Mouse (Mus musculus) stomach, postnatal 0 days (tissue): ENCODE measurements around the gene Hmgcr. TPM values are rescaled to one million over a fixed set of nuclear protein-coding genes. Genes with fewer than 3 reads are reported as not detected.

Experiments
- ATAC-seq: fragments of 200-750 bp; cut with Nextera tagmentation; 2 replicates; pipeline ENCODE4 v1.8.0; 2017; ENCODE audit not compliant: low FRiP score, low TSS enrichment
- DNase-seq: peaks from one replicate; pipeline ENCODE4 v3.0.0-alpha.2; 2016; ENCODE audit warnings: low spot score
- H3K27ac ChIP-seq: fragments of 300-500 bp; sonication (generic); replicated peaks from 2 replicates; pipeline ENCODE4 v1.5.1; 2014; ENCODE audit warnings: mild to moderate bottlenecking, control low read depth
- H3K27me3 ChIP-seq: fragments of 300-500 bp; sonication (generic); 2 replicates; pipeline ENCODE4 v1.6.1; 2014; ENCODE audit warnings: low read length; ENCODE audit not compliant: control insufficient read depth, insufficient read depth
- H3K36me3 ChIP-seq: fragments of 300-500 bp; sonication (generic); 2 replicates; pipeline ENCODE4 v1.6.1; 2014; ENCODE audit warnings: low read length, mixed read lengths; ENCODE audit not compliant: control insufficient read depth, insufficient read depth
- H3K4me1 ChIP-seq: fragments of 300-500 bp; sonication (generic); replicated peaks from 2 replicates; pipeline ENCODE4 v1.6.1; 2014; ENCODE audit warnings: antibody characterized with exemption; ENCODE audit not compliant: control insufficient read depth, insufficient read depth
- H3K4me2 ChIP-seq: fragments of 300-500 bp; sonication (generic); replicated peaks from 2 replicates; pipeline ENCODE4 v1.6.1; 2014; ENCODE audit warnings: low read depth, mild to moderate bottlenecking, control low read depth, moderate library complexity
- H3K4me3 ChIP-seq: fragments of 300-500 bp; sonication (generic); 2 replicates; pipeline ENCODE4 v1.5.1; 2014; ENCODE audit warnings: low read depth, low read length, control low read depth
- H3K9ac ChIP-seq: fragments of 300-500 bp; sonication (generic); 2 replicates; pipeline ENCODE4 v1.6.1; 2014; ENCODE audit warnings: mild to moderate bottlenecking, low read length, control low read depth, mixed read lengths
- H3K9me3 ChIP-seq: fragments of 300-500 bp; sonication (generic); 2 replicates; pipeline ENCODE4 v1.6.1; 2016; ENCODE audit warnings: low read length; ENCODE audit not compliant: control insufficient read depth
- CTCF ChIP-seq: IDR thresholded peaks from 2 replicates; pipeline ENCODE4 v1.5.1; 2016; ENCODE audit warnings: antibody characterized with exemption, low read depth, mild to moderate bottlenecking, moderate library complexity
- EP300 ChIP-seq: optimal IDR thresholded peaks from 2 replicates; pipeline ENCODE3; 2016; ENCODE audit warnings: antibody characterized with exemption
- WGBS: fragments of 180-500 bp; shearing (Covaris S2); extraction: QIAGEN DNeasy Blood & Tissue Kit; methylation state at CpG from one replicate; pipeline ENCODE4 v1.1.7; 2014; 5-methylcytosine and 5-hydroxymethylcytosine counted together
- polyA plus RNA-seq: library from polyadenylated mRNA; unstranded; fragments of >200 nt; fragmentation: Nextera tagmentation; extraction: Ambion mirVana; gene quantifications from 2 replicates; pipeline ENCODE4 v1.2.1, GENCODE M21; 2015

The Hmgcr gene
- polyA plus RNA-seq, 1 experiment from 2014 or later = 40.9 TPM

DNA sequence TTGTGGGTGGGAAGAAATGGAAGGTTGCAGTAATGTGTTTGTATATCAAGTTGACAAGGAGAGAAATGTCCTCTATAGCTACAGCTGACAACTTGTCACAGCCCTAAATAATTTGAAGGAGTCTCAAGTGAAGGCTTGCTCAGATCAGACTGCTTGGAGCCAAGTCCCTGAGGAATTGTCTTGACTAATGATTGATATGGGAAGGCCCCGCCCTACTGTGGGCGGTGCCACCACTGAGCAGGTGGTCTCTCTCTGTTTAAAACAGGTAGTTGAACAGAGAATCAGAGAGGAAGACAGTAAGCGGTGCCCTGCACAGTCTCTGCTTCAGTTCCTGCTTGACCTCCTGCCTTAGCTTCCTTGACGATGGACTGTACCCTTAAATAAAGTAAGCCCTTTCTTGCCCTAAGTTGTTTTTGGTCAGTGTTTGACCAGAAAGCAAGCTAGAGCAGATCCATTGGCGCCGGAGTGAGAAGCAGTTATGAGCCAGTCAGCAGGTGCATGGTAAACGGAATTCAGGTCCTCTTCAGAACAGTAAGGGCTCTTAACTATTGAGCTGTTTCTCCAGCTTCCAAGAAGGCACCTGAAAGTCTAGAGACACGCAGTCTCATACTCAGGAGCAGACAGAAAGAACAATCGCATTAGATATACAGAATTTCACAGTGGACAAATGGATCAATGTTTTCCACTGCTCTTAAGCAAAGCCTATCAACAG, 32.0 kb upstream of the Hmgcr start:
- H3K27me3 ChIP-seq = no peaks in the 10 kb centered on the region
- H3K4me1 ChIP-seq = no peaks in the 10 kb centered on the region
- H3K4me2 ChIP-seq = no peak overlapping the region
- H3K27ac ChIP-seq = no peak overlapping the region
- no peak overlapping the region for H3K9ac ChIP-seq
- H3K4me3 ChIP-seq = no peak overlapping the region
- 67% methylated on average over 9 of the region's 9 CpGs for WGBS
- no peaks in the 10 kb centered on the region for H3K36me3 ChIP-seq
- ATAC-seq (no peak), DNase-seq (no peak)
- no peaks in the 10 kb centered on the region for H3K9me3 ChIP-seq
- no peak for TF ChIP-seq EP300
- TF ChIP-seq CTCF = no peak

DNA sequence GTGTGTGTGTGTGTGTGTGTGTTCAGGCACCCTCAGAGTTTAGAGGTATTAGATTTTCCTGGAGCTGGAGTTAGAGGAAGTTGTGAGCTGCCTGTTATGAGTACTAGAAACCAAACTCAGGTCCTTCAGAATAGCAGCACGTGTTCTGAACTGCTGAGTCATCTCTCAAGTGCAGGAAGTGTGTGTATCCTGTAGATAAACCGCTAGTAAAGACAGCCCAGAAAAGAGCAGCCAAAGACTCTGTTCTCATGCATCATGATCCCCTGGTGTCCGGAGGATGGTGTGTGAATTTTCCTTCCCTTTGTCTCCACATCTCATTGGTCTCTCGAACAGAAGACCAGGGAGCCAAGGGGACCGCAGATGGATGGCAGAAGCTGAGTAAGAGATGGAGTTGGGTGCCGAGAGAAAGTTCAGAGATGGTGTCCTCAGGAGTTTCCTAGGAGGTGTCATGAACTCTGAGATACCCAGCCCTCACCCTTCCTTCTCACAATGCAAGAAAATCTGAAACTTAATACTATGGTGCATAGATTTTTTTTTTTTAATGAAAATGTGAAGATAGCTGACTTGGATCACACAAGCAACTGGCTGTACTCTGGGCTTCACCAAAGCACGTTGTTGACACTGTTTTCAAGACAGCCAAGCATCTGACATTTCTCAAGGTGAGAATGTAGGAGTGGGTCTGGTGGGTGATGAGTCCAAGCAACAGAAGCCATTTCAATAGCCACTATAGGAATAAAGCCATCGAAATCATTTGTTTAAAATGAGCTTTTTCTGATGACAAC, 27.3 kb upstream of the Hmgcr start:
- TF ChIP-seq CTCF = no peak
- no peak for TF ChIP-seq EP300
- H3K36me3 ChIP-seq = no peaks in the 10 kb centered on the region
- no peaks in the 10 kb centered on the region for H3K27me3 ChIP-seq
- no peak overlapping the region for H3K9ac ChIP-seq
- 57% methylated on average over 8 of the region's 8 CpGs for WGBS
- no peak overlapping the region for H3K27ac ChIP-seq
- no peak overlapping the region for H3K4me2 ChIP-seq
- no peak overlapping the region for H3K4me3 ChIP-seq
- no peaks in the 10 kb centered on the region for H3K9me3 ChIP-seq
- H3K4me1 ChIP-seq = no peaks in the 10 kb centered on the region
- ATAC-seq (peak; percentile 65; the same call in 1 of the 2 replicates), DNase-seq (no peak)

DNA sequence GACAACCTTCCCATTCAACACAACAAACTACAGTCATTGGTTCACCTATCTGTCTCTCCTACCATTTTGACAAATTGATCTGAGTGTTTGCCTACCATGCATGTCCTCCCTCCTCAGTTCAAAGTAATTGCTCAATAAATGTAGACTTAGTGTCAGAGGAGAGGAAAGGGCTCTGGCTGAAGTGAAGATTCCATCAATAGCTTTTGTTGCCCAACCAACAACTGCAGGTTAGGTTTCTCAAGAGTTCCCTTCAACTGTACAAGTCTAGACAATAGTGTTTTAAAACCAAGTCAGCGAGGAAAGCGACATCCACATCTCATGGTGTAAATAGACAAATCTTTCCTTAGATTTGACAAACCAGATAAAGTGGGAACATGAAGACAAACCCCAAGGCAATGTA, 24.7 kb upstream of the Hmgcr start:
- Histone ChIP-seq H3K4me2 (no peak overlapping the region), H3K27me3 (no peaks in the 10 kb centered on the region), H3K27ac (no peak overlapping the region), H3K9me3 (no peaks in the 10 kb centered on the region), H3K9ac (no peak overlapping the region), H3K4me1 (no peaks in the 10 kb centered on the region), H3K4me3 (no peak overlapping the region), H3K36me3 (no peaks in the 10 kb centered on the region)
- DNase-seq (no peak), ATAC-seq (no peak)
- 92% methylated on average over 2 of the region's 2 CpGs for WGBS
- TF ChIP-seq EP300 (no peak), CTCF (no peak)

DNA sequence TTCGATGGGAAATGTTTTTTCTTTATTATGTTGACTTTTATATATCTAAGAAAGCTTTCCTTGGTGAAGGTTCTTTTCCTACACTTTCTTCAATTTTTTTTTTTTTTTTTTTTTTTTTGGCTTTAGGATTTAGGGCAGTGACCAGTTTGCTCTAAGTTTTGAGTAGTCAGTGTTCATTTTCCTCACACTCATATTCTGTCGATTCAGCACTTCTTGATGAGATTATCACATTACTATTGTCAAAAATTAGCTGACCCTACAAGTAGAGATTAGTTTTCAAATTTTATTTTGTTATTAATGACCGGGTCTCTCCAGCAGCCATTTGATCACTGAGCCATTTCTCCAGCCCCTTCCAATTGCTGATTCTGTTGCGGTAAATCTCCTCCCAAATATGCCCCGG, 19.2 kb upstream of the Hmgcr start:
- Histone ChIP-seq H3K36me3 (no peaks in the 10 kb centered on the region), H3K4me3 (no peak overlapping the region), H3K27me3 (no peaks in the 10 kb centered on the region), H3K27ac (no peak overlapping the region), H3K4me2 (no peak overlapping the region), H3K9me3 (no peaks in the 10 kb centered on the region), H3K4me1 (no peaks in the 10 kb centered on the region), H3K9ac (no peak overlapping the region)
- no peak for TF ChIP-seq CTCF
- TF ChIP-seq EP300 = no peak
- DNase-seq (no peak), ATAC-seq (no peak)
- 94% methylated on average over 5 of the region's 5 CpGs for WGBS

DNA sequence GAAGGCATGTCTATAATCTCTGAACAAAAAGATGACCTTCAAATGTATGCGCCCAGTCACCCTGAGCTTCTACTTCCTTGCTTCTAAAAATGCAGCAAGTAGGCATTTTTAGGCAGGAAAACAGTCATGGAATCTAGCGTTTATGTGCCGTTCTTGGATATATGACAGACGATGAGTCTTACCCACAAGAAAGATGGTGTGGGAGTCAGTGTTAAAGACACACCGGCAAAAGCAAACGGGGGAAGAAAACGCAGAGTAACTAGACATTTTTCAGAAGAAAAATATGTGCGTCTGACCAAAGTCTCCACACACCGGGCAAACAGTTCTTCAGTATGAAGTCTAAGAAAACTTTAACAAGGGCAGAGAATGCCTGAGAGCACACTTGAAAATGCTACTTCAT, 16.5 kb upstream of the Hmgcr start:
- H3K27me3 ChIP-seq = no peaks in the 10 kb centered on the region
- no peaks in the 10 kb centered on the region for H3K36me3 ChIP-seq
- no peak overlapping the region for H3K4me2 ChIP-seq
- no peaks in the 10 kb centered on the region for H3K4me1 ChIP-seq
- ATAC-seq = no peak
- H3K4me3 ChIP-seq = no peak overlapping the region
- no peaks in the 10 kb centered on the region for H3K9me3 ChIP-seq
- no peak for TF ChIP-seq CTCF
- TF ChIP-seq EP300 = no peak
- DNase-seq = no peak
- WGBS = 77% methylated on average over 9 of the region's 9 CpGs
- no peak overlapping the region for H3K27ac ChIP-seq
- H3K9ac ChIP-seq = no peak overlapping the region

DNA sequence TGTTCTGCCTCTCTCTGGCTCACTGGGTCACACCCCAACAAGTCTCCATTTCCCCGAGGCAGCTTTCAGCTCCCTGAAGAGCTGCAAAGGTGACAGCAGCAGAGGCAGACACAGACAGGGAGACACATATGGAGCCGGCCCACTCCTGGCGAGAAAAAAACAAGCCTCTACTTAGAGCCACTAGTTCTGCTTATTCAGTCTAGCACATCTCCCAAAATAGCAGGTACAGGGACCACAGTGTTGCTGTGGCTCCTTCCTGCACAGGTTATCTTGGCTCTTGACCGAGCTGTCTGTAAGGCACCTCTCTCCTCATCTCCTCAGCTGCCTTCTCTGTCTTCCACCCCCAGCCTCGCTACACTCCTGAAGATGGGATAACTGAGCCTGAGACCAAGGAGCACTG, 14.0 kb upstream of the Hmgcr start:
- WGBS = 81% methylated on average over 5 of the region's 5 CpGs
- no peak for TF ChIP-seq CTCF
- H3K9ac ChIP-seq = no peak overlapping the region

More for the DNA sequence above, 14.0 kb upstream of the Hmgcr start:
- no peak for ATAC-seq
- H3K4me3 ChIP-seq = no peak overlapping the region
- H3K27me3 ChIP-seq = no peaks in the 10 kb centered on the region
- no peak overlapping the region for H3K4me2 ChIP-seq
- H3K27ac ChIP-seq = no peak overlapping the region
- no peaks in the 10 kb centered on the region for H3K36me3 ChIP-seq
- no peaks in the 10 kb centered on the region for H3K4me1 ChIP-seq
- DNase-seq = no peak
- no peaks in the 10 kb centered on the region for H3K9me3 ChIP-seq
